Mouse (Mus musculus): ENCODE measurements at regions not wholly inside any gene's neighbourhood (a gene's known extent, or its start where the extent isn't known, plus 50 kb on each side); places are given as distances from the start of the nearest gene placed in this dataset.

- Histone ChIP-seq H3K9ac (replicated peaks) (no peak overlapping the region), H3K9me3 (ENCODE audit: low read length) (no peaks in the 10 kb centered on the region), H3K27me3 (ENCODE audit: insufficient read depth, low read length) (no peaks in the 10 kb centered on the region), H3K27ac (ENCODE audit: low read depth) (no peak overlapping the region), H3K4me3 (ENCODE audit: low read depth, low read length) (no peak overlapping the region), H3K36me3 (replicated peaks; ENCODE audit: insufficient read depth, low read length) (no peaks in the 10 kb centered on the region), H3K4me2 (ENCODE audit: low read depth, low read length) (no peak overlapping the region), H3K4me1 (ENCODE audit: insufficient read depth) (no peaks in the 10 kb centered on the region)
- no peak for DNase-seq
- no peak for TF ChIP-seq EP300 (IDR thresholded peaks at IDR 0.05; ENCODE audit: low read depth)
- no peak for TF ChIP-seq CTCF (IDR thresholded peaks at IDR 0.05; ENCODE audit: low read depth)
- no peak for ATAC-seq
- 77% methylated on average over 4 of the region's 4 CpGs for WGBS (ENCODE audit: insufficient replicate concordance)
These were observed 68.9 kb upstream of the Ankrd50 start for GRCm38 (mm10) chr3:38553470-38554043.

- Histone ChIP-seq H3K9me3 (ENCODE audit: low read length) (no peaks in the 10 kb centered on the region), H3K4me1 (ENCODE audit: insufficient read depth) (no peaks in the 10 kb centered on the region), H3K4me3 (ENCODE audit: low read depth, low read length) (no peak overlapping the region), H3K27ac (ENCODE audit: low read depth) (no peak overlapping the region), H3K27me3 (ENCODE audit: insufficient read depth, low read length) (no peaks in the 10 kb centered on the region), H3K4me2 (ENCODE audit: low read depth, low read length) (no peak overlapping the region), H3K9ac (replicated peaks) (no peak overlapping the region), H3K36me3 (replicated peaks; ENCODE audit: insufficient read depth, low read length) (no peaks in the 10 kb centered on the region)
- 67% methylated on average over 3 of the region's 3 CpGs for WGBS (ENCODE audit: insufficient replicate concordance)
- no peak for DNase-seq
- no peak for TF ChIP-seq EP300 (IDR thresholded peaks at IDR 0.05; ENCODE audit: low read depth)
- TF ChIP-seq CTCF (IDR thresholded peaks at IDR 0.05; ENCODE audit: low read depth) = no peak
- ATAC-seq = no peak
These were observed 62.4 kb upstream of the Ankrd50 start for GRCm38 (mm10) chr3:38547032-38547431.

GRCm38 (mm10) chr3:38545501-38545896 lies 60.9 kb upstream of the Ankrd50 start:
- ATAC-seq (no peak), DNase-seq (no peak)
- Histone ChIP-seq H3K4me1 (ENCODE audit: insufficient read depth) (no peaks in the 10 kb centered on the region), H3K36me3 (replicated peaks; ENCODE audit: insufficient read depth, low read length) (no peaks in the 10 kb centered on the region), H3K27me3 (ENCODE audit: insufficient read depth, low read length) (no peaks in the 10 kb centered on the region), H3K9ac (replicated peaks) (no peak overlapping the region), H3K9me3 (ENCODE audit: low read length) (no peaks in the 10 kb centered on the region), H3K27ac (ENCODE audit: low read depth) (no peak overlapping the region), H3K4me2 (ENCODE audit: low read depth, low read length) (no peak overlapping the region), H3K4me3 (ENCODE audit: low read depth, low read length) (no peak overlapping the region)
- WGBS (ENCODE audit: insufficient replicate concordance) = 76% methylated on average over 3 of the region's 3 CpGs
- TF ChIP-seq CTCF (IDR thresholded peaks at IDR 0.05; ENCODE audit: low read depth) = no peak

- Histone ChIP-seq H3K9ac (replicated peaks) (no peak overlapping the region), H3K4me3 (ENCODE audit: low read depth, low read length) (no peak overlapping the region), H3K9me3 (ENCODE audit: low read length) (no peaks in the 10 kb centered on the region), H3K27me3 (ENCODE audit: insufficient read depth, low read length) (no peaks in the 10 kb centered on the region), H3K4me2 (ENCODE audit: low read depth, low read length) (no peak overlapping the region), H3K36me3 (replicated peaks; ENCODE audit: insufficient read depth, low read length) (no peaks in the 10 kb centered on the region), H3K4me1 (ENCODE audit: insufficient read depth) (no peaks in the 10 kb centered on the region), H3K27ac (ENCODE audit: low read depth) (no peak overlapping the region)
- 79% methylated on average over 4 of the region's 4 CpGs for WGBS (ENCODE audit: insufficient replicate concordance)
- DNase-seq = no peak
- ATAC-seq = no peak
- TF ChIP-seq EP300 (IDR thresholded peaks at IDR 0.05; ENCODE audit: low read depth) = no peak
- no peak for TF ChIP-seq CTCF (IDR thresholded peaks at IDR 0.05; ENCODE audit: low read depth)
These were observed 60.3 kb upstream of the Ankrd50 start for GRCm38 (mm10) chr3:38544718-38545500.

GRCm38 (mm10) chr3:38543816-38544215 lies 59.2 kb upstream of the Ankrd50 start:
- no peaks in the 10 kb centered on the region for H3K36me3 ChIP-seq (replicated peaks; ENCODE audit: insufficient read depth, low read length)
- H3K9ac ChIP-seq (replicated peaks) = no peak overlapping the region
- ATAC-seq (no peak), DNase-seq (no peak)
- no peak overlapping the region for H3K4me3 ChIP-seq (ENCODE audit: low read depth, low read length)
- 81% methylated on average over 3 of the region's 3 CpGs for WGBS (ENCODE audit: insufficient replicate concordance)
- H3K4me2 ChIP-seq (ENCODE audit: low read depth, low read length) = no peak overlapping the region
- H3K9me3 ChIP-seq (ENCODE audit: low read length) = no peaks in the 10 kb centered on the region
- H3K27me3 ChIP-seq (ENCODE audit: insufficient read depth, low read length) = no peaks in the 10 kb centered on the region
- TF ChIP-seq EP300 (IDR thresholded peaks at IDR 0.05; ENCODE audit: low read depth) (no peak), CTCF (IDR thresholded peaks at IDR 0.05; ENCODE audit: low read depth) (no peak)
- no peaks in the 10 kb centered on the region for H3K4me1 ChIP-seq (ENCODE audit: insufficient read depth)
- H3K27ac ChIP-seq (ENCODE audit: low read depth) = no peak overlapping the region

GRCm38 (mm10) chr3:38541296-38541695 lies 56.7 kb upstream of the Ankrd50 start:
- Histone ChIP-seq H3K36me3 (replicated peaks; ENCODE audit: insufficient read depth, low read length) (no peaks in the 10 kb centered on the region), H3K9ac (replicated peaks) (no peak overlapping the region), H3K4me3 (ENCODE audit: low read depth, low read length) (no peak overlapping the region), H3K27ac (ENCODE audit: low read depth) (no peak overlapping the region), H3K9me3 (ENCODE audit: low read length) (no peaks in the 10 kb centered on the region), H3K4me1 (ENCODE audit: insufficient read depth) (no peaks in the 10 kb centered on the region), H3K27me3 (ENCODE audit: insufficient read depth, low read length) (no peaks in the 10 kb centered on the region), H3K4me2 (ENCODE audit: low read depth, low read length) (no peak overlapping the region)
- TF ChIP-seq CTCF (IDR thresholded peaks at IDR 0.05; ENCODE audit: low read depth) (no peak), EP300 (IDR thresholded peaks at IDR 0.05; ENCODE audit: low read depth) (no peak)
- ATAC-seq (no peak), DNase-seq (no peak)
- WGBS (ENCODE audit: insufficient replicate concordance) = 69% methylated on average over 3 of the region's 3 CpGs
